10 mouse cellular contexts compared by ENCODE assay signal in the genomic region with DNA sequence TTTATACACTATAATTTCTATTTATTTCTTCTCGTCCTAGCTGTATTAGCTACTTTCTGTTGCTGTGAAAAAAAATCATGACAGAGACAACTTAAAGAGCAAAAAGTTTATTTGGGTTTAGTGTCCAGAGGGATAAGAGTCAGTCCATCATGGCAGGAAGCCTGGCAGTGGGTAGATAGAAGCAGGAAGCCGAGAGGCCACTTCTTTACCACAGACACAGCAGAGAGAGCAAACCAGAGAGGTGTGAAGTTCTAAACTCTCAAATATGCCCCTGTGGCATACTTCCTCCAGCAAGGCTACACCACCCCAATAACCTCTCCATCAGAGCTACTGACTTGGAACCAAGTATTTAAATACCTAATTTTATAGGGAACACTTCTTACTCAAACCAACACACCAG.
"Had no signal": no experiment of that assay in that cellular context is flagged by ENCODE, and none has a peak within 500 bp of the region (broad histone marks: within the 10 kb centered on the region; RNA-seq: fewer than 3 reads in every experiment).

No protein-coding gene starts in this region.

- ATAC-seq: liver, embryonic 12.5 days; midbrain, embryonic 15.5 days had no signal

- DNase-seq: kidney, adult 18-20 months; kidney, postnatal 25 days; layer of hippocampus, adult 9-11 months; liver; lung, adult 18-20 months; lung, postnatal 14 days; lung, postnatal 4 days; thymus, postnatal 36 days had no signal
